Mouse (Mus musculus) limb, embryonic 12.5 days (tissue): ENCODE data around the gene Rgl1. TPM values are rescaled to one million over a fixed set of nuclear protein-coding genes. Genes with fewer than 3 reads are reported as not detected.
"Not testable (repeated sequence)": the region's sequence is repeated elsewhere in the genome, so short reads cannot be mapped to it uniquely, and the experiment has no call there.

Experiments
- ATAC-seq: fragments of 200-750 bp; cut with Nextera tagmentation; 2 replicates; pipeline ENCODE4 v1.8.0; 2017; ENCODE audit warnings: low read depth, moderate TSS enrichment; ENCODE audit not compliant: insufficient number of reproducible peaks, insufficient read depth, low FRiP score, low TSS enrichment
- H3K27ac ChIP-seq: fragments of 300-500 bp; sonication (generic); 2 replicates; pipeline ENCODE4 v1.5.1; 2016; ENCODE audit warnings: mild to moderate bottlenecking, moderate library complexity
- H3K27me3 ChIP-seq: fragments of 300-500 bp; sonication (generic); 2 replicates; pipeline ENCODE4 v1.6.1; 2016; ENCODE audit warnings: mild to moderate bottlenecking, moderate library complexity
- H3K36me3 ChIP-seq: fragments of 300-500 bp; sonication (generic); 2 replicates; pipeline ENCODE4 v1.6.1; 2016; ENCODE audit warnings: mild to moderate bottlenecking, moderate library complexity
- H3K4me1 ChIP-seq: fragments of 300-500 bp; sonication (generic); replicated peaks from 2 replicates; pipeline ENCODE4 v1.6.1; 2016
- H3K4me2 ChIP-seq: fragments of 300-500 bp; sonication (generic); 2 replicates; pipeline ENCODE4 v1.6.1; 2016; ENCODE audit warnings: mild to moderate bottlenecking, moderate library complexity
- H3K4me3 ChIP-seq: fragments of 300-500 bp; sonication (generic); replicated peaks from 2 replicates; pipeline ENCODE4 v1.5.1; 2016; ENCODE audit warnings: mild to moderate bottlenecking
- H3K9ac ChIP-seq: fragments of 300-500 bp; sonication (generic); replicated peaks from 2 replicates; pipeline ENCODE4 v1.6.1; 2016; ENCODE audit warnings: mild to moderate bottlenecking, moderate library complexity
- H3K9me3 ChIP-seq: fragments of 300-500 bp; sonication (generic); 2 replicates; pipeline ENCODE4 v1.6.1; 2016; ENCODE audit warnings: mild to moderate bottlenecking, moderate library complexity
- WGBS: fragments of 180-500 bp; shearing (Covaris S2); methylation state at CpG from one replicate; pipeline ENCODE4 v1.1.7; 2016; 5-methylcytosine and 5-hydroxymethylcytosine counted together
- polyA plus RNA-seq: library from polyadenylated mRNA; unstranded; fragments of >200 nt; fragmentation: Nextera tagmentation; extraction: Ambion mirVana; gene quantifications from 2 replicates; pipeline ENCODE4 v1.2.1, GENCODE M21; 2016

Rgl1 gene
- polyA plus RNA-seq, 1 experiment from 2014 or later, result 24.5 TPM

GRCm38 (mm10) chr1:152796683-152797263 is 30.6 kb upstream of the Rgl1 start:
- Histone ChIP-seq H3K27ac (no peak overlapping the region), H3K27me3 (no peaks in the 10 kb centered on the region; the same call in 1 of the 2 replicates), H3K4me1 (peaks cover 20% of the 10 kb centered on the region), H3K4me2 (no peak overlapping the region), H3K4me3 (no peak overlapping the region), H3K9me3 (no peaks in the 10 kb centered on the region), H3K9ac (no peak overlapping the region), H3K36me3 (no peaks in the 10 kb centered on the region)
- WGBS, result 79% methylated on average over 8 of the region's 8 CpGs
- no peak for ATAC-seq

GRCm38 (mm10) chr1:152795688-152796255 is 29.6 kb upstream of the Rgl1 start:
- H3K4me3 ChIP-seq, result no peak overlapping the region
- peaks cover 27% of the 10 kb centered on the region for H3K4me1 ChIP-seq
- no peaks in the 10 kb centered on the region for H3K36me3 ChIP-seq
- ATAC-seq, result no peak
- no peak overlapping the region for H3K27ac ChIP-seq
- H3K9me3 ChIP-seq, result no peaks in the 10 kb centered on the region
- H3K9ac ChIP-seq, result no peak overlapping the region
- no peaks in the 10 kb centered on the region; the same call in 1 of the 2 replicates for H3K27me3 ChIP-seq
- 78% methylated on average over 8 of the region's 8 CpGs for WGBS
- no peak overlapping the region for H3K4me2 ChIP-seq

GRCm38 (mm10) chr1:152793495-152794130 is 27.5 kb upstream of the Rgl1 start:
- ATAC-seq, result no peak
- Histone ChIP-seq H3K4me3 (no peak overlapping the region), H3K27me3 (no peaks in the 10 kb centered on the region; the same call in 1 of the 2 replicates), H3K4me1 (peaks cover 29% of the 10 kb centered on the region), H3K27ac (peak overlapping the region; percentile 76), H3K9ac (no peak overlapping the region), H3K9me3 (no peaks in the 10 kb centered on the region), H3K4me2 (no peak overlapping the region), H3K36me3 (no peaks in the 10 kb centered on the region)
- 65% methylated on average over 6 of the region's 6 CpGs for WGBS

GRCm38 (mm10) chr1:152792736-152793494 is 26.8 kb upstream of the Rgl1 start:
- Histone ChIP-seq H3K4me3 (no peak overlapping the region), H3K4me2 (0 out of 2 replicates have a peak overlapping the region, but pooled peaks have one; percentile 6), H3K4me1 (peaks cover 29% of the 10 kb centered on the region), H3K27me3 (no peaks in the 10 kb centered on the region; the same call in 1 of the 2 replicates), H3K27ac (peak overlapping the region; percentile 76), H3K9me3 (no peaks in the 10 kb centered on the region), H3K36me3 (no peaks in the 10 kb centered on the region), H3K9ac (no peak overlapping the region)
- no peak for ATAC-seq
- WGBS, result 51% methylated on average over 12 of the region's 12 CpGs

- no peak overlapping the region for H3K4me2 ChIP-seq
- H3K9ac ChIP-seq, result no peak overlapping the region
- 0 out of 2 replicates have a peak overlapping the region, but pooled peaks have one; percentile 8 for H3K27ac ChIP-seq
- no peaks in the 10 kb centered on the region for H3K9me3 ChIP-seq
- H3K4me3 ChIP-seq, result no peak overlapping the region
- H3K4me1 ChIP-seq, result peaks cover 29% of the 10 kb centered on the region
- no peaks in the 10 kb centered on the region for H3K36me3 ChIP-seq
- no peak for ATAC-seq
- H3K27me3 ChIP-seq, result no peaks in the 10 kb centered on the region; the same call in 1 of the 2 replicates
- 17% methylated on average over 4 of the region's 4 CpGs for WGBS
Observed at GRCm38 (mm10) chr1:152791269-152791668, 25.1 kb upstream of the Rgl1 start.

GRCm38 (mm10) chr1:152790821-152791220 is 24.7 kb upstream of the Rgl1 start:
- H3K9me3 ChIP-seq, result no peaks in the 10 kb centered on the region
- no peak overlapping the region for H3K9ac ChIP-seq
- H3K27ac ChIP-seq, result no peak overlapping the region
- 11% methylated on average over 6 of the region's 6 CpGs for WGBS
- ATAC-seq, result 0 out of 2 replicates have a peak, but pooled peaks have one; percentile 13
- no peaks in the 10 kb centered on the region for H3K36me3 ChIP-seq
- no peaks in the 10 kb centered on the region; the same call in 1 of the 2 replicates for H3K27me3 ChIP-seq
- peak overlapping the region; percentile 32 for H3K4me2 ChIP-seq
- H3K4me3 ChIP-seq, result no peak overlapping the region
- peaks cover 29% of the 10 kb centered on the region for H3K4me1 ChIP-seq

GRCm38 (mm10) chr1:152790254-152790653 is 24.1 kb upstream of the Rgl1 start:
- H3K27me3 ChIP-seq, result no peaks in the 10 kb centered on the region
- H3K9me3 ChIP-seq, result no peaks in the 10 kb centered on the region
- H3K4me3 ChIP-seq, result no peak overlapping the region
- no peak overlapping the region for H3K27ac ChIP-seq
- 16% methylated on average over 12 of the region's 12 CpGs for WGBS
- peaks cover 29% of the 10 kb centered on the region for H3K4me1 ChIP-seq
- H3K36me3 ChIP-seq, result no peaks in the 10 kb centered on the region
- peak; percentile 46 for ATAC-seq
- H3K9ac ChIP-seq, result no peak overlapping the region
- H3K4me2 ChIP-seq, result peak overlapping the region; percentile 32

- Histone ChIP-seq H3K4me1 (peaks cover 21% of the 10 kb centered on the region), H3K4me2 (no peak overlapping the region), H3K9ac (no peak overlapping the region), H3K36me3 (no peaks in the 10 kb centered on the region), H3K27me3 (no peaks in the 10 kb centered on the region), H3K9me3 (no peaks in the 10 kb centered on the region), H3K4me3 (no peak overlapping the region), H3K27ac (no peak overlapping the region)
- WGBS, result 36% methylated on average over 4 of the region's 4 CpGs
- ATAC-seq, result no peak
Observed at GRCm38 (mm10) chr1:152788121-152788660, 22.0 kb upstream of the Rgl1 start.

GRCm38 (mm10) chr1:152786953-152787352 is 20.8 kb upstream of the Rgl1 start:
- Histone ChIP-seq H3K36me3 (no peaks in the 10 kb centered on the region), H3K9me3 (no peaks in the 10 kb centered on the region), H3K9ac (no peak overlapping the region), H3K4me3 (no peak overlapping the region), H3K27ac (no peak overlapping the region), H3K4me2 (no peak overlapping the region), H3K4me1 (peaks cover 13% of the 10 kb centered on the region), H3K27me3 (no peaks in the 10 kb centered on the region)
- ATAC-seq, result no peak
- WGBS, result 90% methylated on average over 4 of the region's 4 CpGs

- H3K9ac ChIP-seq, H3K4me3 ChIP-seq, H3K36me3 ChIP-seq, H3K4me1 ChIP-seq, H3K27ac ChIP-seq, H3K9me3 ChIP-seq, H3K4me2 ChIP-seq, H3K27me3 ChIP-seq, ATAC-seq: not testable (repeated sequence)
- WGBS, result 84% methylated on average over 3 of the region's 3 CpGs
Observed at GRCm38 (mm10) chr1:152785446-152785845, 19.3 kb upstream of the Rgl1 start.

GRCm38 (mm10) chr1:152784620-152785019 is 18.5 kb upstream of the Rgl1 start:
- WGBS, result 97% methylated on average over 8 of the region's 8 CpGs
- ATAC-seq, result no peak
- no peak overlapping the region for H3K27ac ChIP-seq
- H3K36me3 ChIP-seq, result no peaks in the 10 kb centered on the region
- H3K9me3 ChIP-seq, result no peaks in the 10 kb centered on the region
- H3K4me1 ChIP-seq, result no peaks in the 10 kb centered on the region; the same call in 1 of the 2 replicates
- H3K27me3 ChIP-seq, result no peaks in the 10 kb centered on the region
- no peak overlapping the region for H3K9ac ChIP-seq
- H3K4me3 ChIP-seq, result no peak overlapping the region
- H3K4me2 ChIP-seq, result no peak overlapping the region
